Mouse (Mus musculus): Measurements from ENCODE around the gene Net1.
"Not testable (repeated sequence)": the region's sequence is repeated elsewhere in the genome, so short reads cannot be mapped to it uniquely, and the experiment has no call there.

DNA sequence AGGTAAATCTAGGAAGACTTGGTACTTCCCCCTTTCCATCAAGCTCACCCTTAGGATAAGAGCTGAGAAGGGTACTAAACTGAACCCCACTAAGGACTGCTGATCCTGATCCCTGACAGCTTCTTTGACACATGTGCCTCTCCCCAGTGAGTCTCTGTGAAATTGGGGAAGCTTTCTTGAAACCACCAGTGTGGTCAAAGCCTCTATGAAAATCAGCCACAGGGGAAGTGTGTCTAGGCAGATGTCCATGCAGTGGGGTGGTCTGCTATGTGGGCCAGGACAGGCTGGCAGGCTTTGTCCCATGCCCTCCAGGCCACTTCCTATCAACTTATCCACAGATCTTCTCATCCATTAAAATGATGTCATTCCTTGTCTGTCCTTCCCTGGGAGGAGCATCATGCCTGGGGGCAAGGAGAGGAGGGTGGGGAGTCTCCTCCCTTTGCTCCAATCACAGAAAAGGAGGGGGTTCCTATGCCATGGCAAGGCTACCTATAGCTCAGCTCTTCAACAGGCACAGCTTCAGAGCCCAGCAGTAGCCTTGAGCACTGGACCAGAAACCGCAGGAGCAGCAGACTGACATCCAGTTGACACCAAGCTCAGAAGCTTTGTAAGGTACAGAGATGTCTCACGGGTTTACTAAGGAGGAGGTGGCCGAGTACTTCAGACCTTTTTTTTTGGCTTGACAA is 64.2 kb downstream of the Net1 start, which contains the start of gene Calm5:
- not testable (repeated sequence) for TF ChIP-seq GATA1 (IDR thresholded peaks at IDR 0.05; ENCODE audit: borderline replicate concordance, low read length); FLI1 (IDR thresholded peaks at IDR 0.05; ENCODE audit: low read length)
